Mouse (Mus musculus): ENCODE data around the gene Tspan11.

DNA sequence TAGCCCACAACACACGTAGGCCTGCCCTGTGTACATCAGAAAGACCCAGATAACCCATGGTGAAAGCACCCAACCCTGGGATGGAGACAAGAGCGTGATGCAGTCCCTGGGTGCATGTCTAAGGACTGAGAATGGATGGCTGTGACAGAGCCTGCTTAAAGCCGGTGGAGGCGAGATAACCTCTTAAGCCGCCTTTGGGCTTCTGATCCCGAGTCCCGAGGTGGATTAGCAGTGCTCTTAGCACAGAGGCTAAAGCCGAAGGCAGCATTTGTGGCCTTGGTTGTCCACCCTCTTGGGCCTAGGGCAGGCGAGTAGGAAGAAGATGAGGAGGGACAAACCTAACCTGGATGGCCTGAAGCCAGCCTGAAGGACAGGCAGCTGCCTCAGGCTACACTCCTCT lies 61.3 kb downstream of the Tspan11 start:
- TF ChIP-seq HCFC1 (IDR thresholded peaks at IDR 0.05; ENCODE audit: borderline replicate concordance, insufficient read depth, low read length) (no peak), ZNF384 (IDR thresholded peaks at IDR 0.05; ENCODE audit: low read depth, low read length) (no peak)

All from ES-E14 (cell line).